Mouse (Mus musculus) skeletal muscle tissue, adult 2 months (tissue): Measurements from ENCODE around the gene Irs3.
A peak's percentile ranks its signal among the peaks of the same experiment; 100 is the strongest.

Experiments used
- DNase-seq: peaks from one replicate; pipeline ENCODE4 v3.0.0-alpha.2; 2012; ENCODE audit warnings: low read depth, low spot score

Irs3 gene

DNA sequence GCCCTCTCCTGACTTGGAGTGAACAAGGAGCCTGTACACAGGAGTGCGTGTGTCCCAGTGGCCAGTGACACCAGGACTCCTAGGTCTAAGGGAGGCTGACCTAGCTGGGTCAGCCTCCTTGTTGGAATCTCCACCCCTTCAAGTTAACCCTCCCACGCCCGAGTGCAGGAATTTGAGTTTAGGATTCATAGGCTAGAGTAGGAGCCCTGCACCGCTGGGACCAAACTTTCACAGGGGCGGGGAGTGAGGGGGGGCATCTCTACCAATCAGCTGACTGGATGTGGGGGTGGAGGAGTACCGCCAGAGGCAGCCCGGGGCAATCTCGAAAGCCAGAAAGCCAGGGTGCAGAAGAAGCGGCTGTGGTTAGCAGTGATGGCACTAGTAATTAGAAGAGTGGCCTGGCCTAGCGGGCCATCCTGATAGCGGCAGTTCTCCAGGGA lies at the start of gene Irs3:
Gene Irs3 (minus strand): TSS at position 63 of the 440 bp plus-strand sequence.
- DNase-seq, result peak; percentile 57

DNA sequence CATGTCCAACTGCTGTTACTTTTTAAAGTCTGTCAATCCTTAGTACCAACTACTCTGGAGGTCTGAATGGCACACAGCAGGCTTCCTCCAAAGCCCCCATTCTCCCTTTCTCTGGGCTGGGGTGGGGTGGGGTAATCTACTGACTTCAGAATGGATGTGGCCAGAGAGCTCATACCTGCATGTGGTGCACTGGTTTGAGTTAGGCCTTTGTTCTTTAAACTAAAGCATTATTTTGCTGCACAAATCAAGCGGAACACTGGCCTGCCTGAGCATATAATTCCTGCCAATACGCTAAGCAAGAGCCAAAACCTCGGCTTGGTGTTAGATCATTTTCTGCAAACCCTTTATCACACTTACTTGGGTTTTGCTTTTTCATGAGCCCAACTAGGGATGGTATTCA lies 49.3 kb upstream of the Irs3 start:
- no peak for DNase-seq

DNA sequence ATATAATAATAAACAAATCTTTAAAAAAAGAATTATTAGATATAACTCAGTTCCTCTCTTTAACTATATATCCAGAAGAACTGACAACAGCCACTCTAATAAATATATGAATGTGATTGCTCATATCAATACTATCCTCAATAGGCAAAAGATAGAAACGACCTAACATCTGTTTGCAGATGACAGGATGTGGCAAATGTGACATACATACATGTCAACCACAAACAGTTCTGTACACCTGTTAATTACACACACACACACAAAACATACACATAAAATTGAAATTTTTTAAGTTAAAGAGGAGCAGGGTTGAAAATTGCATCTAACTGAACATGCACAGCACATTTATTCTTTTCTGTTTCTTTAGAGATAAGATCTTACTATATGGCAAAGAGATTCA lies 46.4 kb upstream of the Irs3 start:
- no peak for DNase-seq

DNA sequence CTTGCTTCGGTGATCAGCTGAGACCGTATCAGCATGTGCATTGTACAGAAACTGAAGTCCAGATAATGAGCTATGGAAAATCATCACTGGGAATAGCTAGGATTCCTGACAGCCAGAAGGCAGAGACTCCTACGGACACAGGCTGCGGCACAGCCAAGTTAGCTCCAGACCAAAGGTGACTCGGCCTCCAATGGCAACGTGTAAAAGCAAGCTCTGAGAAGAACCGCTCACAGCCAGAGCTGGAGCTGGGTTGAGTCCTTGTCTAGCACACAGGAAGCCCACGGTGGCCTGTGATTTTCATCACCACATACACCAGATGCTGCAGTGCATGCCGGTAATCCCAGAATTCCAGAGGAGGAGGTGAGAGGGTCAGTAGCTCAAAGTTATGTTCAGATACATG lies 45.0 kb upstream of the Irs3 start:
- DNase-seq, result no peak

DNA sequence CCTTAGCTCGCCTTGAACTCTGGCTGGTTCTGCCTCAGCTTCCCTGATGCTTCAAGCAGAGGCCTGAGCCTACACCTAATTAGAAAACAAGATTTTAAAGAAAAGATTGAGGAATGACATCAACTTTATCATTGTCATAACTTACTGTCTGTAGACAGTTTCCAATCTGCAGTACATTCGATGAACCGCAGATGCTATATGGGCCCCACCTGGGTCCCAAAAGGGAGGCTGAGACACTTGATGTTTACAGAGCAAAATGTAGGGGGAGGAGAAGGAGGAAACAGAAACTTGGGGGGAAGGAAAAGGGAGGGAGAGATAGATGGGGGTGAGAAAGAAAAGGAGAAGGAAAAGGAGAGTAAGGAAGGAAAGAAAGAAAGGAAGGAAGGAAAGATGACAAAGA lies 44.5 kb upstream of the Irs3 start:
- DNase-seq, result no peak

DNA sequence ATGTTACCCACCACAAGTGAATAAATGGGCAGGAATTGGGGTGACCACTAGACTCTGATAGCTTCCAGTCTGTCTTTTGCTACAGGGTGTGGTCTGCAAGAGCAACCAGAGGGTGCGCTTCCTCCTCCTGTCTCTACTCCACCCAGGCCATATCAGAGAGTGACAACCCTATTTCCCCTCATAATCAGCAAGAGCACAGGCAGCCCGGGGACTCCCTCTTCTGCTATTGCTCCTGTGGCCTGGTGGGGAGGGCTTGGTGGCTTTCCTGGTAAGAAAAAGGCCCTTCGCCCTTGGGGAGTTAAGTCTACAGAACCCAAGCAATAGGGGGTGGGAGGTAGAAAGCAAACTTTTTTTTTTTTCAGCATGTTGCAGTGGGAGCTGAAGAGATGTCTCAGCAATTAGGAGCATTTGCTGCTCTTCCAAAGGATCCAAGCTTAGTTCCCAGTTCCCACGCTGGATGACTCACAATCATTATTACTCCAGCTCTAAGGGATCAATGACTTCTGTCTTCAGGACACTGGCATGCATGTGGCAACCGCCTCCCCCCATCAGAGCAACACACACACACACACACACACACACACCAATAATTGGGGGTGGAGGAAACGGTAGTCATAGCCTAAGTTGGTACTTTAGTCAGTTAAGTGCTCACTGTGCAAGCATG lies 40.7 kb upstream of the Irs3 start:
- DNase-seq, result no peak

DNA sequence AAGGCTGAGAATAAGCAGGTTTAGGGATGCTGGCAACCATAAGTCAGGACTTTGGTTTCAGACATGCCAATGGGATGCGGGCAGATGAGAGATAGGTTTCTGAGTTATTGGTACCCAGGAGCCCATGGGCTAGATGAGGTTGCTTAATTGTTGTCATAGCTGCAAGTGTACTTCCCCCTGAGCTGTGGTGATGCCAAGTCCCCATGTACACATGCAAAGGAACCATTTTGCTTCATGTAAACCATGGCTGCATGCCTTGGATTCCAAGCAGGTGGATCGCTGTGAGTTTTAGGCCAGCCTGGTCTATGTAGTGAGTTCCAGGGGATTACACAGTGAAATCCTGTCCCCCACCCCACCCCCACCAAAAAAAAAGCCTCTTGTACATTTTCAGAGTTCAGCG lies 40.1 kb upstream of the Irs3 start:
- no peak for DNase-seq

DNA sequence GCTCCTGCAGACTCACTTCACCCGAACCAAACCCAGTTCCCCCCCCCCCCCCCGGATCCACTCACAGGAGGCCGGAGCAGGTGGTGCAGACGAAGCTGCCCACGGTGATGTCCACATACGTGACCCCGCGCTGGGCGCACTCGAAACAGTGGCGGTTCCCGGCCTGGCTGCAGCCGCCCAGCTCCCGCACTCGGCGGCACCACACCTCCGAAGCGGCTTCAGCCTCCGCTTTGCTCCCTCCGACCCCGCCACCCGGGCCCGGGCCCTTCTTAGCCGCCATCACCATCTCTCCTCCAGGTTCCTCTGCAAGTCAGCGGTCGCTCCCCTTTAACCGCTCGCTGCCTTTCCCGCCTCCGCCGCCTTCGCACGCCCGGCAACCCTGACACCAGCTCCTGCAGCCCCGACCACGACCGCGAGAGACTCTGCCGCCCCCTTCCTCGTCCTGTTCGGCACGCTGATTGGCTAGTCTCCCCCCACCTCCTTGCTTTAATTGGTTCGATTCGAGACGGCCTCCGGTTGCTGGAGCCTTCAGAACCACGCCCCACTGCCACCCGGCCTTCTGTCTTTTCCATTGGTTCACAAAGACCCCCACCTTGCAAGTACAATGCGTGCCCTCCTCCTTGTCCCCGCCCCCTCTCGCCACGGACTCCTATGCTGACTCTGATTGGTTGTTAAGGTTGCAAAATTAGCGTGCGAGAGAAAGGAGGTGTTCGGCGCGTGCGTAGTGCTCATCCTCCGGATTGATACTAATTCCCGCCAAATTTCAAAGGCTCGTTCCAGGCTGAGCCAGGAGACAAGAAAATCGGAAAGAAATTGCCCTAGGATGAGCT lies 39.0 kb upstream of the Irs3 start, which contains the start of gene Agfg2:
Gene Agfg2 (minus strand): TSS at position 433 of the 830 bp plus-strand sequence.
- DNase-seq, result peak; percentile 98

DNA sequence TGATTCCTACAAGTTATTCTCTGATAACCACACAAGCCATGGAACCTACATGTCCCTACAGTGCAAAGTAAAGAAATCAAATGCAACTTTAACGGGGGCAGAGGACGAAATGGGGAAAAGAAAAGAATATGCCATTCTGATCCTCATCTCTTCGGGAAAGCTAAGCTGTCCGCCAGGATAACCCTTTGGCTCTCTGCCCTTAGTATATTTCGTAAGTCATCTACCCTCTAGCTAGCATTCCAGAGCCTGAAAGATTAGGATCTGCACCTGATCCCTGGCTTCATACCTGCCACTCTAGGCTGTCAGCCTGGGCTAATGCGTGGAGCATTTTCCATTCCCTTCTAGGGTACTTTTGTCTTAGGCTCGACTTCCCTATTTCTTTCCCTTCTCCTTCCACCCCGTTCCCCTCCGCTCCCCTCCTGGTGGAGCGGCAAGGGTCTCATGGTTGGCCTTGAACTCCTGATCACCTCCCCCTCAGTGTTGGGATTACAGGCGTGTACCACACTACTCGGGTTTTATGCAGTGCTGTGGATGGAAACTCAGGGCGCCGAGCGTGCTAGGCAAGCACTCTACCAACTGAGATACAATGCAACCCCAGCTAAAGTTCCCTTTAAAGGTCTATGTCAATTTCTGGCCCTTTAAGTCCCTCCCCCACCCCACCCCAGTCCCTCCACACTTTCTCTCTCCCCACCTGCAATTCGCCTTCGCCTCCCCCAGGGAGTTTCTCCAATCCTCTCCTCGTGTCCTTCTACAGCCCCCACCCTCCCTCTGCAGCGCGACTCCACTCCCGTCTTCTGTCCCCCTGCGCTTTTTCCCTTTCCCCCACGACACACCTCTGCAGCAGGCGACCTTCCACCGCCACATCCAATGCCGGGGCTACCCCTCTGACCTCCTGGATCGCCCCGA lies 38.1 kb upstream of the Irs3 start:
- no peak for DNase-seq

DNA sequence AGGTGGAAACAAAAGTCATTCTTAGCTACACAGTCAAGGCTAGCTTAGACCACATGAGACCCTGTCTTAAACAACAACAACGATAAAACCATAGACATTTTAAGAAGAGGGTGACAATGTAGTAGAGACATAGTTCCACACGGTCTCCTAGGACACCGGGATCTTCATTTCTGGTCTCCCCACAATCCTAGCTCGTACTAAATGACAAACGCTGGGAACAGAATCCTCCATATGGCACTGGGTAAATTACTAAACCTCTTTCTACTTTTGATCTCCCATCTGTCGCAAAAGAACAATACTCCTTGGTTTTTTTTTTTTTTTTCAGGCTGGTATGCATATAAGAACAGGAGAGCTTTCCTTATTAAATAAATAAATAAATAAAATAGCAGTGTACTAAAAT lies 37.0 kb upstream of the Irs3 start:
- no peak for DNase-seq

DNA sequence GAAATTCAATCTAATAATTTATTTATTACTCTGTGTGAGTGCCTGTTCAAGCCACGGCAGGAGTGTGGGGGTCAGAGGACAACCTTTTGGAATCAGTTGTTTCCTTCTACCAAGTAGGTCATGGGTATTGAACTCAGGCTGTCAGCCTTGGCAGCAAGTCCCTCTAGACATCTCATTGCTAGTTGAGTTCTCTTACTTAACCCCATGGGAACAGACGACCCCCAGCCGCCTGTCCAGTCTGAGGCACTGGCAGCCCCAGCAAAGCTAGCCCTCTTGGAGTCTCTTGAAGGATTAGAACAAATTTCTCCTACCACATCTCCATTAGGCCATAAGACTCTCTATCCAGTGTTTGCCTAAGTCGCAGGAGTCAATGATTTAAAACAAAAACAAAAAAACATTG lies 34.2 kb upstream of the Irs3 start:
- no peak for DNase-seq

DNA sequence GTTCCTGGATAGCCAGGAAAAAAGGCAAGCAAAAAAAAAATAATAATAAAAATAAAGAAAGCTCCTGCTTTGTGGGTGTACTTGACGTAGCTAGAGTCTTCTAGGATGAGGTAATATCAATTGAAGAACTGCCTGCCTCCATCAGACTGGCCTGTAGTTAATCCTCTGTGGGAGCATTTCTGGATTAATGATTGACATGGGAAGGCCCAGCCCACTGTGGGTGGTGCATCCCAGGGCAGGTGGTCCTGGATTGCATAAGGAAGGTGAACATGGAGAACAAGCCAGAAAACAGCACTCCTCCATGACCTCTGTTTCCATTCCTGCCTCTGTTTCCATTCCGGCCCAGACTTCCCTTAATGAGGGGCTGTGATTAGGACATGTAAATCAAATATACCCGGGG lies 33.2 kb upstream of the Irs3 start:
- no peak for DNase-seq

DNA sequence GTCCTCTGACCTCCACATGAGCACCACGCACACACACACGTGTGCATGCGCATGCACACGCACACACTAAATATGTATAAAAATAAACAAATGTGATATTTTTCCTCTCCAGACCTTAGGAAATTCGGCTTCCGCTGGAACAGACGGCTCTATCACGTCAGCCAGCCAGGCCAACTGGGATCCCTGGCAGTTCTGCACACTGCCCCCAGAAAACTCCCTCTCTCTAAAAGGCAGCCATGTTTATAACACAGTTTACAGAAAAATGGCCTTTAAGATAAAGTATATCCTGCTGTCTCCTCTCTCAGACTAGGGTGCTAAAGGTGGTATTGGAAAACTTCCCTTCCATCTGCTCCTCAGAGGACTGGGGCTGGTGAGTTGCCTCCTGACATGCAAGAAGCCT lies 32.3 kb upstream of the Irs3 start:
- no peak for DNase-seq

DNA sequence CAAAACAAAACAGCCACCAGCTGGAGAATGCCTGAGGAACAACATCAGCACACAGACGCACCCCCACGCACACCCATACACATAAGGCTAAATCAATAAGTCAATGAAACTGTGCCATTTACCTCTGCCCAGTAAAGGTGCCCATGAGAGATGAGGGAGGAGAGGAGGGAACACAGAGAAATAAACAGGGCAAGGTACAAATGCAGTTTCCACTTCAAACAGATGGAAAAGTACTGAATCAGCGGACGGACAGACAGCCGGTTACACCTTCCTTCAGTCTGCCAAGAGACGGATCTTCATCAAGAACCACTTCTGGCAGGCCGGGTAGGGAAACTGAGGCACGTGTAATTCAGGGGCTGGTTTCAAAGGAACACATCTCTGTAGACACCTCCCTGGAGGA lies 29.3 kb upstream of the Irs3 start:
- no peak for DNase-seq

DNA sequence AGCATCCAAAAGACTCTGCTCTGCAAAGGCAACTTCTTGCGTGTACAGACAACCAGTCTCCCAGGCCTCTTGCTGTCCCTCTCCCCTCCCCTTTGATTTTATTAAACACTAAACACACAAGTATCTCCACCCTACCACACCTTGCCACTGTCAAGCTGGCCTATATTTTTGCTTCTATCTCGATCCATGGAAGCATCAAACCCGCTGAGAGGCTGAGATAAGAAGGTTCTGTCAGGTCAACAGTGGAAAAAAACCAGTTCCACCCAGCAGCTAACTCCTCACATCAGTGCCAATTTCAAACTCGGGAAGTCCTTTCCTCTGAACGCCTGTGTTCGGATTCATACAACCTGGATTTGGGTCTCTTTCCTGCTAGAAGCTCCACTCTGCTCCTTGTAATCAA lies 27.5 kb upstream of the Irs3 start:
- DNase-seq, result no peak

DNA sequence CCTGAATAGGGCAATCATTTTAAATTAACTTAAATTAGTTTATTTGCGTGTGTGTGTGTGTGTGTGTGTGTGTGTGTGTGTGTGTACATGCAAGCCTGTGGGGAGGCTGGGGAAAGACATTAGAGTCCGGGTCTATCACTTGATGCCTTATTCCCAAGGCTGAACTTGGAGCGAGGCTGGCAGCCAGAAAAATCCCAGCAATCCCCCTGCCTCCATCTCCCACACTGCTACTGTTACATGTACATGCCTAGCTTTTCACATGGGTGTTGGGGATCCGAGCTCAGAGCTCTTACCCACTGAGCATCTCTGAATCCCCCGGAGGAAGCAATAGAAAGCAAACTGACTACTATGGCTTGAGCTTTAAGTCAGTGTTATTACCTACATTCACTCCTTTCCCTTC lies 26.8 kb upstream of the Irs3 start:
- no peak for DNase-seq

DNA sequence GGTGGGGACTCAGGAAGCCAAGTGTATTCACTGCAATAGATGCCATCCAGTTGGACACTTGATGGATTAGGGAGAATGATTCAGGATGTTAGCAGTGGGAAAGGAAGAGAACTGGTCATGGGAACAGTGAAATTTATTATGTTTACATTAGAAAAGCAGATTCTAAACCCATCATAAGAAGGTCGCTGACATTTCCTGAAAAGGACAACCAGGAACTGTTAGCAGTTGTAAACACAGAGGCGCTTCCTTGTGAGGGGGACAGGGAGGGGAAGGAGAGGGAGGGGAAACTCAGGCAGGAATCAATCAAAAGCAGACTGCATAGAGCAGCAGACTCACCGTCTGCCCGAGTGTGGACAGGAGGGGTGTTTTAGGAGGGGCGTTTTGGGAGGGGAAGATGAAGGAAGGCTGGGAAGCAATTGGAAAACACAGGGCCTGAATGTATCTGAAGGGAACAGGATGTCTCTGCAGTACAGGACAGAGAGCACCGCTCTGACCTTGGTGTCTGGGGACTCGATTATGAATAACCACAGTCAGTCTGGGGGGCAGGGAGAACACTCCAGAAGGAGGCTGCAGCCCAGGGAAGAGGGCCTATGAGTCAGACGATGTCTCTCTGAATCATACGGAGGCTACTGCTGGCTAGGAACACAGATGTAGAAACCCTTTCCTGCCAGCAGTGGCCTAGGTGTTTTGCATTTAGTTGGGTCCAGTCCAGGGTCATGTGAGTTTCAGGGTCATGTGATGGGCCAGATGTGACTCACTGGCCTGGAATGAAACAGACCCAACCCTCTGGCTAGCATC lies 26.1 kb upstream of the Irs3 start:
- peak; percentile 83 for DNase-seq

DNA sequence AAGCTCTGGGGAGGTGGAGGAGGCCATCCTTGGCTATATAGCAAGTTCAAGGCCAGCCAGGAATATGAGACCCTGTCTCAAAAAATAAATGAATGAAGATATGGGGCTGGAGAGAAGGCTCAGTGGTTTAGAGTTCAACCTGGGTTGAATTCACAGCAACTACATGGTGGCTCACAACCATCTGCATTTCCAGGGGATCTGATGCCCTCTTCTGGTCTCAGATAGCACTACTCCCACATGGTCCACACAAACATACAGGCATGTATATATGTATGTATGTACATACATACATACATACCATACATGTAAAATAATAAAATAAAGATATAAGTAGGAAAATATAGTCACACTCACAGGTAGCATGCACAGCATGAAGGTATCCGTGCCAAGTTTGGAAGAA lies 24.7 kb upstream of the Irs3 start:
- DNase-seq, result no peak

DNA sequence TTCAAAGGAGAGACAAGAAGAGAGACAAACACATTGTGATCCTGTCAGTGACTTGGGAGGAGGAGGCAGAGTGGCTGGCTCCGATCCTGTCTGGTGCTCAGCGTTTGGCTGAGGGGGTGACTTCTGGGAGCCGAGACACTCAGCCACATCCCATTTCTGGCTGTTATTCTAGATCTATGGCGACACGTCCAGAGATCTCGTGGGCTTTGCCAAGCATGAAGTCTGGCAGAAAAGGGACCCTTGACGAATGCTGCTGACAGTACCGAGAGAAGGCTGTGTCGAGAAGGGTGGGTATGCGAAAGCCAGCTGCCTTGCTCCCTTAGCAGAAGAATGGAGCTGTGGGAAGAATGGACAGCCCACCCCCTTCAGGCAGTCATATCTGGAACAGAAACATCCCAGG lies 23.5 kb upstream of the Irs3 start:
- DNase-seq, result peak; percentile 54

DNA sequence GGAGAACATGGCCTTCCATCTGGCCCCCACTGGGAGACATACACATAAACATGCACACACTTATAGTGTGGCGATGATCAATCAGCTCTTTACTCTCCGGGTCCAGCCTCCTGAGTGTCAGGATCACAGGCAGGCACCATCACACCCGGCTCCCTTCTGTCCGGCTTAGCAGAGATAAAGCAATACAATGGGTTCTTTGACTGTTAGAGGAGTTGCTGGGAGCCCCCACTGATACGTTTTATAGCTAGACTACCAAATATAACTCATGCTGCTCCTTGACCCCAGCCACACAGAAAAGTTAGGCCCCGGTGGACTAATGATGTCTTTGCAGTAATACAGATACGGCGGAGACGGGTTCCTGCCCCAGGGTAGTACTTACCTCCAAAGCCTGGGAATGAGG lies 17.5 kb upstream of the Irs3 start:
- no peak for DNase-seq

DNA sequence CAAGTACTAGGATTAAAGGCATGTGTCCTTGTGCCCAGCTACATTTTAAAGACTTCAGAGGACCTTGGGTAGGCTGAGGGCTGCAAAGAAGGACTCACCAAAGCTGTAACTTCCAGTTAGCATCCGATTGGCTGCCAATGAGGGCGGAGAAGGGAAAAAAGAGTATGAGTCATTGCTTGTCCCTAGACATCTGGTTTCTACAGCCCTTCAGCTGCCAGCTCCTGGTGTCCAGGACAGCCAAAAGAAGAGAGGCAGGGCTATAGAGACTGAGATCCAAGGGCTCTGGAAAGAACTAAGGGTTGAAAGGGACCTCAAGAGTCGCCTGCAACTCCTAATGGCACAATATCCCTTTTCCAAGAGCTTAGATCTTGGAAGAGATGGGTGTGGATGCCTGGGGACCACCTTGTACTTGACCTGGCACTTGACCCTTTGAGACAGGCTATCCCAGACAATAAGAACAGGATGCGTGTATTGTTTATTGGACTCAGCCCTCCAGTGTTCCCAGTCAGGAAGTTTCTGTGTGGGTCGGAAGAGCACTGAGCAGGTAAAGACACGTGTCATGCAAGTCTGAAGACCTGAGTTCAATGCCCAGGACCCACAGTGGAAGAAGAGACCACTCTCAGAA lies 14.7 kb upstream of the Irs3 start:
- peak; percentile 85 for DNase-seq
